Mouse (Mus musculus) olfactory bulb, adult 2 months (tissue): ENCODE results near the gene Efcab10.

Source experiments
- CTCF ChIP-seq: fragments of 200-500 bp; IDR thresholded peaks from 2 replicates; pipeline ENCODE4 v1.5.1; 2012; ENCODE audit warnings: low read depth, mild to moderate bottlenecking, low read length, moderate library complexity; ENCODE audit not compliant: insufficient read depth
- POLR2A ChIP-seq: fragments of 200-500 bp; IDR thresholded peaks from 2 replicates; pipeline ENCODE4 v1.6.1; 2012; ENCODE audit warnings: mild to moderate bottlenecking, low read depth, low read length, moderate library complexity; ENCODE audit not compliant: insufficient read depth

- TF ChIP-seq CTCF, result no peak
- TF ChIP-seq POLR2A, result no peak
Observed at GRCm38 (mm10) chr12:33427293-33427692, 32.6 kb downstream of the Efcab10 start.
